Mouse (Mus musculus) WW6 (cell line): ENCODE measurements at regions not wholly inside any gene's neighbourhood (a gene's known extent, or its start where the extent isn't known, plus 50 kb on each side); places are given as distances from the start of the nearest gene placed in this dataset.
A peak's percentile ranks its signal among the peaks of the same experiment; 100 is the strongest.

ENCODE experiments used
- DNase-seq: peaks from one replicate; pipeline ENCODE4 v3.0.0-alpha.2; 2013; ENCODE audit warnings: low read depth, low spot score

GRCm38 (mm10) chr13:60358408-60359060 lies 181.4 kb upstream of the Gas1 start:
- peak; percentile 36 for DNase-seq

- DNase-seq, result no peak
These were observed 187.9 kb upstream of the Gas1 start for GRCm38 (mm10) chr13:60364778-60365672.

GRCm38 (mm10) chr13:60369216-60369615 lies 192.1 kb upstream of the Gas1 start:
- no peak for DNase-seq

- no peak for DNase-seq
These were observed 194.5 kb upstream of the Gas1 start for GRCm38 (mm10) chr13:60371656-60372055.

GRCm38 (mm10) chr13:60376705-60377104 lies 199.5 kb upstream of the Gas1 start:
- no peak for DNase-seq

- no peak for DNase-seq
These were observed 205.7 kb upstream of the Gas1 start for GRCm38 (mm10) chr13:60382855-60383254.

- no peak for DNase-seq
These were observed 202.9 kb upstream of the Dapk1 start for GRCm38 (mm10) chr13:60398836-60399235.

- DNase-seq, result no peak
These were observed 200.8 kb upstream of the Dapk1 start for GRCm38 (mm10) chr13:60400764-60401487.

- no peak for DNase-seq
These were observed 198.3 kb upstream of the Dapk1 start for GRCm38 (mm10) chr13:60403471-60403870.

- DNase-seq, result no peak
These were observed 194.4 kb upstream of the Dapk1 start for GRCm38 (mm10) chr13:60407344-60407743.

- DNase-seq, result no peak
These were observed 191.8 kb upstream of the Dapk1 start for GRCm38 (mm10) chr13:60409706-60410502.

GRCm38 (mm10) chr13:60416024-60416423 lies 185.7 kb upstream of the Dapk1 start:
- DNase-seq, result no peak

GRCm38 (mm10) chr13:60417015-60417414 lies 184.7 kb upstream of the Dapk1 start:
- DNase-seq, result no peak

- DNase-seq, result no peak
These were observed 184.2 kb upstream of the Dapk1 start for GRCm38 (mm10) chr13:60417436-60418158.

- DNase-seq, result no peak
These were observed 181.4 kb upstream of the Dapk1 start for GRCm38 (mm10) chr13:60420386-60420785.

- DNase-seq, result no peak
These were observed 180.7 kb upstream of the Dapk1 start for GRCm38 (mm10) chr13:60420842-60421696.

GRCm38 (mm10) chr13:60424267-60424666 lies 177.5 kb upstream of the Dapk1 start:
- DNase-seq, result no peak

GRCm38 (mm10) chr13:60425140-60425539 lies 176.6 kb upstream of the Dapk1 start:
- no peak for DNase-seq

GRCm38 (mm10) chr13:60425556-60425955 lies 176.2 kb upstream of the Dapk1 start:
- DNase-seq, result peak; percentile 16
